Mouse (Mus musculus): ENCODE data around the gene Scg3.
A peak's percentile ranks its signal among the peaks of the same experiment; 100 is the strongest.
"Not testable (repeated sequence)": the region's sequence is repeated elsewhere in the genome, so short reads cannot be mapped to it uniquely, and the experiment has no call there.

The Scg3 gene

GRCm38 (mm10) chr9:75625556-75626307, 58.1 kb downstream of the Scg3 start, which contains the start of gene Lysmd2:
Gene Lysmd2 (plus strand): TSS chr9:75625741.
- peak; percentile 29 to 68 for DNase-seq (ENCODE audit: low spot score in 2 of 2)

- DNase-seq (ENCODE audit: low spot score in 2 of 2) = no peak
Measured at GRCm38 (mm10) chr9:75624983-75625555, 58.8 kb downstream of the Scg3 start.

GRCm38 (mm10) chr9:75621428-75621827, 62.4 kb downstream of the Scg3 start:
- DNase-seq (ENCODE audit: low spot score in 2 of 2) = no peak

- not testable (repeated sequence) for DNase-seq (ENCODE audit: low spot score in 2 of 2)
Measured at GRCm38 (mm10) chr9:75619761-75620160, 64.1 kb downstream of the Scg3 start.

- no peak for DNase-seq (ENCODE audit: low spot score in 2 of 2)
Measured at GRCm38 (mm10) chr9:75618836-75619400, 64.9 kb downstream of the Scg3 start.

GRCm38 (mm10) chr9:75616560-75616959, 67.3 kb downstream of the Scg3 start:
- DNase-seq (ENCODE audit: low spot score in 2 of 2) = no peak

GRCm38 (mm10) chr9:75610571-75611493, 73.0 kb downstream of the Scg3 start, which contains the start of gene Tmod2:
Gene Tmod2 (minus strand): TSS chr9:75611325.
- DNase-seq (ENCODE audit: low spot score in 2 of 2) = peak in 1 of 2 experiments; percentile 13

- no peak for DNase-seq (ENCODE audit: low spot score in 2 of 2)
Measured at GRCm38 (mm10) chr9:75609965-75610364, 73.9 kb downstream of the Scg3 start.

GRCm38 (mm10) chr9:75609505-75609904, 74.4 kb downstream of the Scg3 start:
- no peak for DNase-seq (ENCODE audit: low spot score in 2 of 2)

- DNase-seq (ENCODE audit: low spot score in 2 of 2) = no peak
Measured at GRCm38 (mm10) chr9:75607496-75607895, 76.4 kb downstream of the Scg3 start.

GRCm38 (mm10) chr9:75601510-75601909, 82.3 kb downstream of the Scg3 start:
- DNase-seq (ENCODE audit: low spot score in 2 of 2) = no peak

GRCm38 (mm10) chr9:75600166-75600934, 83.5 kb downstream of the Scg3 start:
- no peak for DNase-seq (ENCODE audit: low spot score in 2 of 2)

GRCm38 (mm10) chr9:75599191-75599841, 84.5 kb downstream of the Scg3 start:
- DNase-seq (ENCODE audit: low spot score in 2 of 2) = no peak

GRCm38 (mm10) chr9:75597596-75597995, 86.3 kb downstream of the Scg3 start:
- no peak for DNase-seq (ENCODE audit: low spot score in 2 of 2)

GRCm38 (mm10) chr9:75597036-75597435, 86.8 kb downstream of the Scg3 start:
- no peak for DNase-seq (ENCODE audit: low spot score in 2 of 2)

- DNase-seq (ENCODE audit: low spot score in 2 of 2) = no peak
Measured at GRCm38 (mm10) chr9:75593481-75593880, 90.4 kb downstream of the Scg3 start.

All from spleen, postnatal 4 days (tissue).